Mouse (Mus musculus) CD8-positive naive resting alpha-beta T cell, adult 2 months (primary cell): ENCODE results near the gene Gcnt2.
A peak's percentile ranks its signal among the peaks of the same experiment; 100 is the strongest.
"Not testable (repeated sequence)": the region's sequence is repeated elsewhere in the genome, so short reads cannot be mapped to it uniquely, and the experiment has no call there.

Experiments
- DNase-seq, 2 experiments: peaks; one replicate each; pipeline ENCODE4 v3.0.0; 2022; ENCODE audit warnings: low read depth in 2 of 2, low spot score in 2 of 2

The Gcnt2 gene

GRCm38 (mm10) chr13:40868844-40869587 is 9.5 kb downstream of the Gcnt2 start:
- peak in 1 of 2 experiments; percentile 4 for DNase-seq

- DNase-seq, result no peak
Measured at GRCm38 (mm10) chr13:40874021-40874420, 14.5 kb downstream of the Gcnt2 start.

- DNase-seq, result no peak
Measured at GRCm38 (mm10) chr13:40875415-40875814, 15.9 kb downstream of the Gcnt2 start.

GRCm38 (mm10) chr13:40877589-40877988 is 18.0 kb downstream of the Gcnt2 start:
- no peak for DNase-seq

- DNase-seq, result no peak
Measured at GRCm38 (mm10) chr13:40880557-40880956, 21.0 kb downstream of the Gcnt2 start.

- DNase-seq, result no peak
Measured at GRCm38 (mm10) chr13:40882606-40883005, 23.1 kb downstream of the Gcnt2 start.

- DNase-seq, result no peak
Measured at GRCm38 (mm10) chr13:40883903-40884302, 24.3 kb downstream of the Gcnt2 start.

GRCm38 (mm10) chr13:40884878-40885277 is 25.3 kb downstream of the Gcnt2 start:
- DNase-seq, result no peak

- no peak for DNase-seq
Measured at GRCm38 (mm10) chr13:40885935-40886642, 26.5 kb downstream of the Gcnt2 start.

- no peak for DNase-seq
Measured at GRCm38 (mm10) chr13:40886643-40887381, 27.3 kb downstream of the Gcnt2 start.

GRCm38 (mm10) chr13:40890595-40890994 is 31.0 kb downstream of the Gcnt2 start:
- DNase-seq, result no peak

GRCm38 (mm10) chr13:40891369-40891768 is 31.8 kb downstream of the Gcnt2 start:
- DNase-seq, result not testable (repeated sequence)

GRCm38 (mm10) chr13:40892043-40892442 is 32.5 kb downstream of the Gcnt2 start:
- no peak for DNase-seq

GRCm38 (mm10) chr13:40892547-40892946 is 33.0 kb downstream of the Gcnt2 start:
- no peak for DNase-seq

GRCm38 (mm10) chr13:40893573-40893972 is 34.0 kb downstream of the Gcnt2 start:
- DNase-seq, result no peak

- DNase-seq, result not testable (repeated sequence)
Measured at GRCm38 (mm10) chr13:40898049-40898690, 38.6 kb downstream of the Gcnt2 start.

GRCm38 (mm10) chr13:40898698-40899097 is 39.1 kb downstream of the Gcnt2 start:
- DNase-seq, result no peak

GRCm38 (mm10) chr13:40899349-40899993 is 39.9 kb downstream of the Gcnt2 start:
- DNase-seq, result no peak

GRCm38 (mm10) chr13:40899994-40900970 is 40.7 kb downstream of the Gcnt2 start:
- no peak for DNase-seq

- no peak for DNase-seq
Measured at GRCm38 (mm10) chr13:40901263-40901662, 41.7 kb downstream of the Gcnt2 start.
